Mouse (Mus musculus) liver, embryonic 12.5 days (tissue): ENCODE measurements around the gene Fam198a. TPM values are rescaled to one million over a fixed set of nuclear protein-coding genes. Genes with fewer than 3 reads are reported as not detected.

ENCODE experiments used
- ATAC-seq: fragments of 200-750 bp; cut with Nextera tagmentation; 2 replicates; pipeline ENCODE4 v1.8.0; 2017; ENCODE audit warnings: moderate number of reproducible peaks, mild to moderate bottlenecking, moderate library complexity
- H3K27ac ChIP-seq: fragments of 300-500 bp; sonication (generic); 2 replicates; pipeline ENCODE4 v1.5.1; 2016; ENCODE audit warnings: mild to moderate bottlenecking
- H3K27me3 ChIP-seq: fragments of 300-500 bp; sonication (generic); replicated peaks from 2 replicates; pipeline ENCODE4 v1.6.1; 2016; ENCODE audit warnings: mild to moderate bottlenecking, moderate library complexity
- H3K36me3 ChIP-seq: fragments of 300-500 bp; sonication (generic); 2 replicates; pipeline ENCODE4 v1.6.1; 2016; ENCODE audit warnings: mild to moderate bottlenecking, moderate library complexity
- H3K4me1 ChIP-seq: fragments of 300-500 bp; sonication (generic); 2 replicates; pipeline ENCODE4 v1.6.1; 2016
- H3K4me2 ChIP-seq: fragments of 300-500 bp; sonication (generic); 2 replicates; pipeline ENCODE4 v1.6.1; 2016; ENCODE audit warnings: mild to moderate bottlenecking, moderate library complexity
- H3K4me3 ChIP-seq: fragments of 300-500 bp; sonication (generic); 2 replicates; pipeline ENCODE4 v1.5.1; 2016; ENCODE audit warnings: mild to moderate bottlenecking, moderate library complexity
- H3K9ac ChIP-seq: fragments of 300-500 bp; sonication (generic); 2 replicates; pipeline ENCODE4 v1.6.1; 2016; ENCODE audit warnings: mild to moderate bottlenecking, moderate library complexity
- H3K9me3 ChIP-seq: fragments of 300-500 bp; sonication (generic); replicated peaks from 2 replicates; pipeline ENCODE4 v1.6.1; 2016; ENCODE audit warnings: mild to moderate bottlenecking, moderate library complexity
- WGBS: fragments of 180-500 bp; shearing (Covaris S2); methylation state at CpG from one replicate; pipeline ENCODE4 v1.1.7; 2016; ENCODE audit not compliant: insufficient replicate concordance; 5-methylcytosine and 5-hydroxymethylcytosine counted together
- polyA plus RNA-seq: library from polyadenylated mRNA; unstranded; fragments of >200 nt; fragmentation: Nextera tagmentation; extraction: Ambion mirVana; gene quantifications from 2 replicates; pipeline ENCODE4 v1.2.1, GENCODE M21; 2016

Gene Fam198a
- polyA plus RNA-seq, 1 experiment from 2014 or later, result 0.20 TPM

DNA sequence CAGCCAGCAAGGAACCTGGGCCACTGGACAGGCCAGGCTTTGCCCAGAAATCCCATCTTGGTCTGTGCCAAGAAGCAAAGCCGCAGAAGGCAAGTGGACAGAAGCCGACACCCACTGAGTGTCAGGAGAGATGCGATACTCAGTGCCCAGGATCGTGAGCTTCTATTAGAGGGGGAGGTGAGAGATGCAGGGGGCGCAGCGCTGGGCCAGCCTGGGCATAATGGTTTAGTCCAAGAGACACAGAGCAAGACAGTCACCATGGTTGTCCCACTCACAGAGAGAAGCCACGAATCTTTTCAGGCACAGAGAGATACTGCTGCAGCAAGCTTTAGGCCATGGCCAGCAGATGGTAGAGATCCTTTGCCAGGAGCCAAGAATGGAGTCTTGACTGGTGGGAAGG is 14.2 kb downstream of the Fam198a start:
- H3K27me3 ChIP-seq, result no peaks in the 10 kb centered on the region
- no peak overlapping the region for H3K27ac ChIP-seq
- no peak overlapping the region for H3K9ac ChIP-seq
- H3K36me3 ChIP-seq, result no peaks in the 10 kb centered on the region
- 77% methylated on average over 7 of the region's 7 CpGs for WGBS
- H3K4me1 ChIP-seq, result no peaks in the 10 kb centered on the region
- H3K9me3 ChIP-seq, result no peaks in the 10 kb centered on the region
- H3K4me3 ChIP-seq, result no peak overlapping the region
- no peak overlapping the region for H3K4me2 ChIP-seq
- ATAC-seq, result no peak

DNA sequence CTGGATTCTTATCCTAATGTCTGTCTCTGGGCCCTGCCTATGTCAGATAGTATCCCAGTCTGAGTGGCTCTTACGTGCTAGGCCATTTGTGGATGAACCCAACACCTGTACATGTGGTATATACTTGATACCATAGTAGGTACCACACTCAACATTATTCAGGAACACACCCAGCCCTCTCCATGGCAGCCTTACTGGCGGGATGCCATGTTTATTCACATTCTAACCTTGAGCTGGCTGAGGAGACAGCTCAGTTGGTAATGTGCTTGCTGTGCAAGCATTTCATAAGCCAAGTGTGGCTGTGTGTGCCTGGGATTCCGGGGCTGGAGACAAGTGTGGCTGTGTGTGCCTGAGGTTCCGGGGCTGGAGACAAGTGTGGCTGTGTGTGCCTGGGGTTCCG is 17.5 kb downstream of the Fam198a start:
- Histone ChIP-seq H3K4me1 (no peaks in the 10 kb centered on the region), H3K4me2 (no peak overlapping the region), H3K36me3 (no peaks in the 10 kb centered on the region), H3K9me3 (no peaks in the 10 kb centered on the region), H3K27ac (no peak overlapping the region), H3K27me3 (no peaks in the 10 kb centered on the region; the same call in 1 of the 2 replicates), H3K9ac (no peak overlapping the region), H3K4me3 (no peak overlapping the region)
- ATAC-seq, result no peak
- 67% methylated on average over 5 of the region's 5 CpGs for WGBS

DNA sequence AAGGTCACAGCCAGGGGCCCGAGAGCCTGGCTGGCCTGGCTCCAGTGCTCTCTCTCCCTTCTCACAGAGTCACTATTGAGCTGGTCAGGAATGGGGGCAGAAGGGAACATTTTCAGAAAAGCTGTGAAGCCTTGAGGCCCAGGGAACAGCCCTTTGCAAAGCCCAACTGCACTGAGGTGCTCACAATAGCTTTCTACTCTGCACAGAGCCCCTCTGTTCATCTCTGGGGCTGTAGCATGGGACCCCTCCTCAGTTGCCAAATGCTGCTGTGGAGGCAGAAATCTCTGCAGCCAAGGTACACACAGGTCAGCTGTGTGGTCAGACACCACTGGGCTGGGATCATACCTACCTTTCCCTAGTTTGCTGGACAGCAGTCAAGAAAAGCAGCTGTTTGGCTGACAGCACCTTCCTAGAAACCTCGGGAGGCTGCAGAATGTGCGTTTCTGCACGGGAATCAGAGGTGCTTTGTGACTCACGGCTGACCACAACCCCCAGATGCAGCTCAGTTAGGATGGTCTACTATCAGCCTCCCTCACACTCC is 19.1 kb downstream of the Fam198a start:
- no peak for ATAC-seq
- Histone ChIP-seq H3K9ac (no peak overlapping the region), H3K9me3 (no peaks in the 10 kb centered on the region), H3K4me1 (no peaks in the 10 kb centered on the region), H3K4me2 (no peak overlapping the region), H3K36me3 (no peaks in the 10 kb centered on the region), H3K4me3 (no peak overlapping the region), H3K27me3 (no peaks in the 10 kb centered on the region; the same call in 1 of the 2 replicates), H3K27ac (no peak overlapping the region)
- 48% methylated on average over 5 of the region's 5 CpGs for WGBS

DNA sequence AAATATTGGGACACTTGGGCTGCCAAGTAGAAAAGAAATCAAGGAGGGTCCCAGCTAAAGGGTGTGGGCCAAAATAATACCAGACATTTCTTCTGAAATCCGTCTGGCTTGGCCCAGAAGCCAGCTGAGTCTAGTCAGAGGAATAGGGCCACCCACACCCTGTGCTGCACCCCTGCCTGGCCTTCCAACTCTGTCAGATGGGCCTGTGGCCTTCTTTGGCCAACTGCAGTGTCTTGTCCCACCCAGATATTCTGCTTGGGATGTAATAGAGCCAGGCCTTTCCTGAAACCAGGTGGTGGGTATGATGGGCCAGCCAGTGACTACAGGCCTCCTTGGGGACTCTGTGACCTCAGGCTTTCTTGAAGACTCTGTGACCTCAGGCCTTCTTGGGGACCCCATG is 22.4 kb downstream of the Fam198a start:
- H3K4me2 ChIP-seq, result no peak overlapping the region
- no peak overlapping the region for H3K4me3 ChIP-seq
- no peak for ATAC-seq
- H3K9ac ChIP-seq, result no peak overlapping the region
- no peaks in the 10 kb centered on the region for H3K9me3 ChIP-seq
- H3K27ac ChIP-seq, result no peak overlapping the region
- H3K27me3 ChIP-seq, result no peaks in the 10 kb centered on the region; the same call in 1 of the 2 replicates
- no peaks in the 10 kb centered on the region for H3K36me3 ChIP-seq
- WGBS, result 38% methylated on average over 1 of the region's 1 CpGs
- H3K4me1 ChIP-seq, result no peaks in the 10 kb centered on the region

DNA sequence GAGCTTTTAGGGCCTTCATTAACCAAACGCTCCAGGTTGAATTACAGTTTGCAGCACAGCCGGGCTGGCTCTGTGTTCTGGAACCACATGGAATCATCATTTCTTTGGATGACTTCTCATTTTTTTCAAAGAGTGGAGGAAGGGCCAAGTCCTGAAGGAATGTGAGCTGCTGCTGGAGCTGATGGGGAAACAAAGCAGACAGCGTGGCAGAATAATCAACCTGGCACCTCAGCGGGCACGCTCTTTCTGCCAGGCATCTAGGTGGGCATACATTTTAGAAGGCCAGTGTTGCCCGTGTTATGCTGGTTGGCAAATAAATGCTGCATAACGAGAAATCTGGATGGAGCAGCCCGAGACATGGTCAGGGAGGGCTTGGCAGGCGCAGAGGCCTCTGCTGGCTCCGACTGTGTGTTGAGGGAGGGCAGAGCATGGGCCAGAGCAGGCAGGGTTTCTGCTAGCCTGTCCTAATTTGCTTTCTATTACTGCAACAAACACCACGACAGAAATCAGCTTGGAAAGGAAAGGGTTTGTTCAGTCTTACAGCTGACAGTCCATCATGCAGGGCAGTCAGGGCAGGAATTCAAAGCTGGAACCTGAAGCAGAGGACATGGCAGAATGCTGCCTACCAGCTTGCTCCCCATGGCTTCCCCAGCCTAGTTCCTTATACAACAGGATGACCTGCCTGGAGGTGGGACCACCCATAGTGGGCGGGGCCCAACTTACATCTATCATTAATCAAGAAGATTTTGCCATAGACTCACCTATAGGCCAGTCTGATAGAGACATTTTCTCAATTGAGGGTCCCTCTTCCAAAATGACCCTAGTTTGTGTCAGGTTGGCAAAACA is 23.6 kb downstream of the Fam198a start:
- no peak overlapping the region for H3K4me2 ChIP-seq
- no peaks in the 10 kb centered on the region for H3K36me3 ChIP-seq
- H3K4me1 ChIP-seq, result no peaks in the 10 kb centered on the region
- H3K9ac ChIP-seq, result no peak overlapping the region
- ATAC-seq, result no peak
- H3K27me3 ChIP-seq, result no peaks in the 10 kb centered on the region; the same call in 1 of the 2 replicates
- no peaks in the 10 kb centered on the region for H3K9me3 ChIP-seq
- H3K27ac ChIP-seq, result no peak overlapping the region
- 70% methylated on average over 12 of the region's 12 CpGs for WGBS
- H3K4me3 ChIP-seq, result no peak overlapping the region

DNA sequence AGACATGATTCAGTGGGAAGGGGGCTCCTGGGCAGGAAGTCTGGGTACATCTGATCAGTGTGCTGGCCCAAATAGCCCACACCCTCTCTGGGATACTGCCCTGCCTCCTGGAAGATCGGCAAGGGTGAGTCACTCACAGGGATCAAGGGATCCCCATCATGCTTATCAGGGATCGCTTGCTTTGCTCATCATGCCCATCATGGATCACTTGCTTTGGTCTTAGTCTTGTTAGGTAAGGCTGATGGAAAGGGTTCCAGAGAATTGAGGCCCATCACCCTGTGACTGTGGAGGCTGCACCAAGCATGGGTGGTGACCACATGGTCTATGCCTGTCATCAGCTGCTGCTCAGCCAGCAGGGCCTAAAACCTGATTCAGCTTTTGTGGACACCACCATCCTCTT is 24.5 kb downstream of the Fam198a start:
- H3K4me2 ChIP-seq, result no peak overlapping the region
- H3K4me1 ChIP-seq, result no peaks in the 10 kb centered on the region
- no peaks in the 10 kb centered on the region for H3K9me3 ChIP-seq
- no peaks in the 10 kb centered on the region; the same call in 1 of the 2 replicates for H3K27me3 ChIP-seq
- H3K27ac ChIP-seq, result no peak overlapping the region
- H3K4me3 ChIP-seq, result no peak overlapping the region
- H3K9ac ChIP-seq, result no peak overlapping the region
- no peaks in the 10 kb centered on the region for H3K36me3 ChIP-seq
- 53% methylated on average over 2 of the region's 2 CpGs for WGBS
- ATAC-seq, result no peak

DNA sequence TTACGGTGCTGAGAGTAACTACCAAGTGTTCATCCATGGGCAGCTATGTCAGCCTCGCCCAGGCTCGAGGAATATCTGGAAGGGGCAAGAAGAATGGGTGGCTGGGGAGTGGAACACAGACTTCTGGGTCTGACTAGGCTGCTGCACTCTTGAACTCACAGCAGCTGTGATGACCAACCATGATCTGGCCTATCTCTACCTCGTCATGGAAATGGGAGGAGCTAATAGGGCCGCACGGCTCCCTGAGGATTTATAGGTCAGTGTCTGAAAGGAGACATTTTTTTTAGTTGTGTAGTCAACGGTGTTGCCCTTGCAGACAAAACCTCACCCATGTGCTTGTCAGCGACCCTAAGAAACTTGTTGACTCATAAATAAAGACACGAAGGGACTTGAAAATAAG is 30.3 kb downstream of the Fam198a start:
- Histone ChIP-seq H3K9ac (no peak overlapping the region), H3K27me3 (no peaks in the 10 kb centered on the region), H3K36me3 (0 out of 2 replicates have a peak, but pooled peaks cover 4% of the 10 kb centered on the region), H3K4me2 (no peak overlapping the region), H3K27ac (no peak overlapping the region), H3K9me3 (no peaks in the 10 kb centered on the region), H3K4me1 (no peaks in the 10 kb centered on the region; the same call in 1 of the 2 replicates), H3K4me3 (no peak overlapping the region)
- ATAC-seq, result no peak
- WGBS, result 64% methylated on average over 9 of the region's 9 CpGs

DNA sequence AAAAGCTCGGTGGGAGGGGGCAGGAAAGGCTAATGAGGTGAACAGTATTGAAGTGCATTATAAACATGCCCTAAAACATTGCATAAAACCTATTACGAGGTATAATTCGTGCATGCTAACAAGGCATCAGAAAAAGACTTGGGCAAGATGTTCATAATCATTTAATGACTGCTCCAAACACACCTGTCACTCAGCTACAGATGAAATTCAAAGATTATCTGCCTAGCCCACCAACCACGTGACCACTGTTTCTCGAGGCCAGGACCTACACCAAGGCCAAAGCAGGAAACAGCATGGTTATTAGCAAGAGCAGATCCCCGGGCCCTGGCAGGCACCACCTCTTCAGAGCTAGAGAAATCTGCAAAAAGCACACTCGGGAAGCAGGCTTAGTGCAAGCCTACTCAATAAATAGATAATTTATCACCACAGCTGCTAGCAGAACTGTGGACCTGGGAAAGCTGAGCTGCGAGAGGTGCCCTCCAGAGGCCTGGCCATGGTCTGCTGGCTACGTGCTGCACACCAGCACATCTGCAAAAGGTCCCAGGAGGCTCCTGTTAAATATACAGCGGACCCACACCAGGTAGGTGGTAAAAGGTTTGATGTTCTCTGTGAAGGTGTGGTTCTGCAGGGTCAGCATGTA is 30.8 kb downstream of the Fam198a start:
- no peaks in the 10 kb centered on the region; the same call in 1 of the 2 replicates for H3K4me1 ChIP-seq
- no peak overlapping the region for H3K9ac ChIP-seq
- WGBS, result 59% methylated on average over 10 of the region's 10 CpGs
- no peak overlapping the region for H3K4me3 ChIP-seq
- H3K4me2 ChIP-seq, result no peak overlapping the region
- 0 out of 2 replicates have a peak, but pooled peaks cover 4% of the 10 kb centered on the region for H3K36me3 ChIP-seq
- ATAC-seq, result no peak
- H3K27me3 ChIP-seq, result no peaks in the 10 kb centered on the region
- H3K27ac ChIP-seq, result no peak overlapping the region
- no peaks in the 10 kb centered on the region for H3K9me3 ChIP-seq

DNA sequence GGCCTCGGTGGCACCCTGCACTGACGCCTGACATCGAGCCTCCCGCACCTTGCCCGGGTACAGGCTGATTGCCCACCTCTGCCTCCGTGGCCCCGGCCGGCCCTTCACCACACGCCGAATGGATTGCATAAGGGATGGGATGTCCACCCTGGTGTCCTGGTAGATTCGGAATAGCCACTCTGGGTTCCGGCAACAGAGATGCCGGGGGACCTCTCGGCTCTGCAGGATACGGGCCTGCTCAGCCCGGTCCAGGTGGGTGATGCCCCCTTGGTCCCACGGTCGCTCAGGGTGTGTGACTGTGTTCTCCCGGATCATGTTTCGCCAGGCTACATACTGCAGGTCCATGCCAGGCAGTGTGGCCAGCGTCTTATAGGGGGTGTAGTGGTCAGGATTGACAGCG is 31.4 kb downstream of the Fam198a start:
- Histone ChIP-seq H3K4me2 (no peak overlapping the region), H3K36me3 (0 out of 2 replicates have a peak, but pooled peaks cover 4% of the 10 kb centered on the region), H3K9me3 (no peaks in the 10 kb centered on the region), H3K4me1 (no peaks in the 10 kb centered on the region; the same call in 1 of the 2 replicates), H3K27ac (no peak overlapping the region), H3K4me3 (no peak overlapping the region), H3K27me3 (no peaks in the 10 kb centered on the region), H3K9ac (no peak overlapping the region)
- no peak for ATAC-seq
- WGBS, result 84% methylated on average over 22 of the region's 22 CpGs

DNA sequence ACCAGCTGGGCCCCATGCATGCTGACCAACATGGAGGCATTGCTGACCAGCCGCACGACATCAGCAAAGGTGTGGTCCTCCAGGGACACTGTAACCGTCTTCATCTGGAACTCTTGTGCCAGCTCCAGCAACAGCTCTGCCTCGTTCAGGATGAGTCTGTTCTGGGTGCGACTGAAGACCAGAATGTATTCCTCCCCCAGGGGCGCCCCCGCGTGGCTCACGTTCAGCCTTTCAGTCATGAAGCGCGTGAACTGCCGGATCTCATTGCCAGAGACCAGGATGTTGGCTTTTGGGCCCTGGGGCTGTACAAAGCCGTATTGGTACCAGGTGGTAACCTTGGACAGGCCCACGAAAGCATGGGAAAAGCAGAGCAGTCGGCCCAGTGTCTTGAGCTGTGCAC is 31.9 kb downstream of the Fam198a start:
- ATAC-seq, result no peak
- Histone ChIP-seq H3K27me3 (no peaks in the 10 kb centered on the region), H3K36me3 (0 out of 2 replicates have a peak, but pooled peaks cover 4% of the 10 kb centered on the region), H3K27ac (no peak overlapping the region), H3K9me3 (no peaks in the 10 kb centered on the region), H3K4me2 (no peak overlapping the region), H3K9ac (no peak overlapping the region), H3K4me3 (no peak overlapping the region), H3K4me1 (no peaks in the 10 kb centered on the region; the same call in 1 of the 2 replicates)
- WGBS, result 80% methylated on average over 15 of the region's 15 CpGs

DNA sequence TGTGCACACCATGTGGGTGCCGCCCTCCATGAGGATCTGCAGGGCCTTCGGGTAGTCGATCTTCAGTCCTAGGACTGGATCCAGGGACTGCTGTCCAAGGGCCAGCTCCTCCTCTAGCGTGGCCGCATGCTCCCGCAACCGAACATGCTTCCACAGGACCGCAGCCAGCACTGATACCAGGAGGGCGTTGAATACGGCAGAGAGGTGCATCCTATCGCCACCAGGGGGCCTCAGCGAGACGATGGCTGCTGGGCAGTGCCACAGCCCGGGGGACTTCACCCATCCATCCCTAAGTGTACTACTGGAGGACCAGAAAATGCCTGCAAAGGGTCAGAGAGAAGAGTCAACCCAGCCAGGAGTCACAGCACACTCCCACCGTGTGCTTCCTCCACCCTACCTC is 32.7 kb downstream of the Fam198a start:
- H3K27ac ChIP-seq, result no peak overlapping the region
- H3K9ac ChIP-seq, result no peak overlapping the region
- H3K4me1 ChIP-seq, result no peaks in the 10 kb centered on the region; the same call in 1 of the 2 replicates
- no peaks in the 10 kb centered on the region for H3K9me3 ChIP-seq
- WGBS, result 45% methylated on average over 15 of the region's 15 CpGs
- H3K36me3 ChIP-seq, result 0 out of 2 replicates have a peak, but pooled peaks cover 4% of the 10 kb centered on the region
- H3K27me3 ChIP-seq, result no peaks in the 10 kb centered on the region
- no peak overlapping the region for H3K4me2 ChIP-seq
- ATAC-seq, result no peak
- H3K4me3 ChIP-seq, result no peak overlapping the region
